Mouse (Mus musculus) ES-Bruce4 (cell line): ENCODE results near the gene Ovca2.

ENCODE experiments used
- CTCF ChIP-seq: IDR thresholded peaks from one replicate; pipeline ENCODE4 v1.8.1; 2011; ENCODE audit warnings: low read depth, low read length
- EP300 ChIP-seq: IDR thresholded peaks from 2 replicates; pipeline ENCODE4 v1.6.1; 2011; ENCODE audit warnings: low read depth, low read length; ENCODE audit not compliant: insufficient read depth
- POLR2A ChIP-seq: IDR thresholded peaks from one replicate; pipeline ENCODE4 v1.8.1; 2011; ENCODE audit warnings: low read length; ENCODE audit not compliant: insufficient read depth

- TF ChIP-seq EP300 (no peak), POLR2A (no peak), CTCF (no peak)
Measured at GRCm38 (mm10) chr11:75141038-75141437, 37.6 kb downstream of the Ovca2 start.
